Mouse (Mus musculus) myocyte (in vitro differentiated cells): ENCODE measurements around the gene Mthfd2.

Experiments used
- CEBPB ChIP-seq: IDR thresholded peaks from 2 replicates; pipeline ENCODE4 v1.6.1; 2011; ENCODE audit warnings: mild to moderate bottlenecking, moderate library complexity; ENCODE audit not compliant: poor library complexity, insufficient read depth, severe bottlenecking
- MAX ChIP-seq: IDR thresholded peaks from one replicate; pipeline ENCODE4 v1.6.1; 2011; ENCODE audit warnings: low read depth, mild to moderate bottlenecking, control low read depth
- POLR2A ChIP-seq: IDR thresholded peaks from one replicate; pipeline ENCODE4 v1.6.1; 2011; ENCODE audit warnings: low read depth, mild to moderate bottlenecking, control low read depth, moderate library complexity; ENCODE audit not compliant: insufficient read length
- REST ChIP-seq: IDR thresholded peaks from one replicate; pipeline ENCODE4 v1.6.1; 2011; ENCODE audit warnings: mild to moderate bottlenecking, control low read depth, moderate library complexity; ENCODE audit not compliant: insufficient read depth, insufficient read length
- TCF12 ChIP-seq: IDR thresholded peaks from one replicate; pipeline ENCODE4 v1.6.1; 2011; ENCODE audit warnings: mild to moderate bottlenecking, control low read depth; ENCODE audit not compliant: poor library complexity, insufficient read depth, severe bottlenecking

DNA sequence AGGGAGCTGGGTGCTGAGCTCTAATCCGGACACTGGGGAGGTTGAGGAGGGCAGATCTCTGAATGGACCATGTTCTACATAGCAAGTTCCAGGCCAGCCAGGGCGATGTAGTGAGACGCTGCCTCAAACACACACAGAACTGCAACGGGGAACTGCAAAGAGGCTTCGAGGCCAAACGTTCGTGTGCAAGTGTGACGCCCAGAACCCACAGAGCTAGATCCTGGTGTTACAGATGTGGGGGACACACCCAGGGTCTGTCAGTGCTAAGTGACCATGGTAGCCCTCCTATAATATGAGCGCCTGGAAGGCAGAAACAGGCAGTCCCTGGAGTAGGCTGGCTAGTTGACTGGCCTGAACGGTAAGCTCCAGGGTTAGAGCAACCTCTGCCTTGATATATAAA, 31.7 kb upstream of the Mthfd2 start:
- no peak for TF ChIP-seq TCF12
- TF ChIP-seq POLR2A, result no peak
- TF ChIP-seq CEBPB, result no peak
- no peak for TF ChIP-seq REST
- no peak for TF ChIP-seq MAX
